In the genomic region with DNA sequence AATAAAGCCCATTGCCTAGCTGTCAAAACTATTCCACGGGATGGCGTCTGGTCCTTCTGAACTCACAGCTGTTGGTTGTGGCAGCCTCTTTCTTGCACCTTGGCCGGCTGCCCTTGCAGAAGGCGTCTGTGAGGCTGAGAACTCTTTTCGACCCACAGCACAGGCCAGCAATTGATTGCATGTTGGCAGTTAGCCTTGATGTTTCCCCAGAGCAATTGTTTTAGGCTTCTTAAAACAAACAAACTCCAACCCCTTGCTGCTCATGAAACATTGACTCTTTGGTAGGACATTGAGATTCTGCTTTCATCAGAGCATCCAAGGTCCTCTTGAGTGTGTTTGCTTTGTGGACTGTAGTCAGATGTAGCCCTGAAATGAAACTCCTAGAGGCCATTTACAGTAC, we compare ENCODE assay signal across 10 mouse cellular contexts. TPM values are rescaled to one million over a fixed set of nuclear protein-coding genes. Genes with fewer than 3 reads are reported as not detected.
DNase-seq lines count a peak whose midpoint lies in the region; ATAC-seq lines count a peak whose summit lies in the region.
"Had no signal": no experiment of that assay in that cellular context is flagged by ENCODE, and none has a peak within 500 bp of the region (broad histone marks: within the 10 kb centered on the region; RNA-seq: fewer than 3 reads in every experiment).

No protein-coding gene starts in this region.

- H3K4me1 ChIP-seq in intestine, embryonic 16.5 days (ENCODE audit: control insufficient read depth, insufficient read depth, low read length), result no peaks in the 10 kb centered on the region
- H3K4me1 ChIP-seq in intestine, embryonic 15.5 days (replicated peaks), result no peaks in the 10 kb centered on the region; the same call in 1 of the 2 replicates
- peaks cover 16% of the 10 kb centered on the region for H3K4me1 ChIP-seq in heart, embryonic 13.5 days
- peaks cover 5% of the 10 kb centered on the region; the same call in 1 of the 2 replicates for H3K4me1 ChIP-seq in forebrain, embryonic 15.5 days

- H3K4me3 ChIP-seq in intestine, embryonic 16.5 days (ENCODE audit: low read length), result no peak overlapping the region
- no peak overlapping the region for H3K4me3 ChIP-seq in intestine, embryonic 15.5 days (replicated peaks)
- no peak overlapping the region for H3K4me3 ChIP-seq in heart, embryonic 13.5 days
- no peak overlapping the region for H3K4me3 ChIP-seq in forebrain, embryonic 15.5 days

- H3K27me3 ChIP-seq in intestine, embryonic 16.5 days (replicated peaks; ENCODE audit: control insufficient read depth, insufficient read depth, low read length), result no peaks in the 10 kb centered on the region
- no peaks in the 10 kb centered on the region for H3K27me3 ChIP-seq in intestine, embryonic 15.5 days (replicated peaks)
- no peaks in the 10 kb centered on the region for H3K27me3 ChIP-seq in heart, embryonic 13.5 days (replicated peaks)
- no peaks in the 10 kb centered on the region for H3K27me3 ChIP-seq in forebrain, embryonic 15.5 days

- ATAC-seq in intestine, embryonic 16.5 days, result peak; percentile 50; the same call in 1 of the 2 replicates
- ATAC-seq in intestine, embryonic 15.5 days, result no peak
- ATAC-seq in heart, embryonic 13.5 days (ENCODE audit: extremely low read depth, insufficient number of reproducible peaks, low FRiP score, low TSS enrichment), result no peak
- ATAC-seq in megakaryocyte-erythroid progenitor cell, adult 5-6 weeks (replicated peaks; ENCODE audit: low FRiP score, low TSS enrichment, poor library complexity, severe bottlenecking), result no peak
- no peak for ATAC-seq in forebrain, embryonic 15.5 days (replicated peaks)

- DNase-seq in brain, embryonic 18.5 days (ENCODE audit: low read depth, low spot score), result peak; percentile 49
- DNase-seq in layer of hippocampus, postnatal 10 days (ENCODE audit: low spot score in 2 of 2), result peak; percentile 69 to 79
- peak; percentile 32 for DNase-seq in ovary, postnatal 10 days (ENCODE audit: low spot score)

- no peak overlapping the region for H3K27ac ChIP-seq in intestine, embryonic 16.5 days (ENCODE audit: low read length)
- H3K27ac ChIP-seq in intestine, embryonic 15.5 days, result no peak overlapping the region
- peak overlapping the region; percentile 41; the same call in 1 of the 2 replicates for H3K27ac ChIP-seq in heart, embryonic 13.5 days (replicated peaks)
- no peak overlapping the region for H3K27ac ChIP-seq in forebrain, embryonic 15.5 days (replicated peaks)

- no peak overlapping the region for H3K9ac ChIP-seq in intestine, embryonic 16.5 days (ENCODE audit: low read depth, low read length)
- no peak overlapping the region for H3K9ac ChIP-seq in intestine, embryonic 15.5 days
- no peak overlapping the region for H3K9ac ChIP-seq in heart, embryonic 13.5 days
- no peak overlapping the region for H3K9ac ChIP-seq in forebrain, embryonic 15.5 days (replicated peaks)

- H3K9me3 ChIP-seq in intestine, embryonic 16.5 days (ENCODE audit: control insufficient read depth, low read length), result no peaks in the 10 kb centered on the region
- H3K9me3 ChIP-seq in intestine, embryonic 15.5 days, result no peaks in the 10 kb centered on the region
- H3K9me3 ChIP-seq in heart, embryonic 13.5 days, result no peaks in the 10 kb centered on the region
- no peaks in the 10 kb centered on the region for H3K9me3 ChIP-seq in forebrain, embryonic 15.5 days

- H3K36me3 ChIP-seq in intestine, embryonic 16.5 days (ENCODE audit: control insufficient read depth, insufficient read depth, low read length), result no peaks in the 10 kb centered on the region
- H3K36me3 ChIP-seq in intestine, embryonic 15.5 days, result no peaks in the 10 kb centered on the region
- no peaks in the 10 kb centered on the region for H3K36me3 ChIP-seq in heart, embryonic 13.5 days
- H3K36me3 ChIP-seq in forebrain, embryonic 15.5 days, result no peaks in the 10 kb centered on the region

- 41% methylated on average over 5 of the region's 5 CpGs for WGBS in intestine, embryonic 16.5 days
- 44% methylated on average over 5 of the region's 5 CpGs for WGBS in intestine, embryonic 15.5 days
- 35% methylated on average over 5 of the region's 5 CpGs for WGBS in heart, embryonic 13.5 days
- WGBS in forebrain, embryonic 15.5 days, result 41% methylated on average over 5 of the region's 5 CpGs

- no peak overlapping the region for H3K4me2 ChIP-seq in intestine, embryonic 16.5 days (ENCODE audit: low read depth, low read length)
- H3K4me2 ChIP-seq in intestine, embryonic 15.5 days (replicated peaks), result no peak overlapping the region
- H3K4me2 ChIP-seq in heart, embryonic 13.5 days, result no peak overlapping the region
- no peak overlapping the region for H3K4me2 ChIP-seq in forebrain, embryonic 15.5 days (replicated peaks)

RNA-seq across cellular contexts. Expression of a gene that starts 33.2 kb away (rescaled TPM):
- polyA plus RNA-seq in intestine, embryonic 16.5 days (2015; fragmentation: Nextera tagmentation; extraction: Ambion mirVana), result 101 and 113 TPM in 2 replicates
- polyA plus RNA-seq in intestine, embryonic 15.5 days (2015; fragmentation: Nextera tagmentation; extraction: Ambion mirVana), result 67.2 and 71.1 TPM in 2 replicates
- 12.1 and 13.0 TPM in 2 replicates for polyA plus RNA-seq in heart, embryonic 13.5 days (2015; fragmentation: Nextera tagmentation; extraction: Ambion mirVana)
- total RNA-seq in layer of hippocampus, postnatal 10 days (2021), result 1 to 10 TPM; 2.9 to 3.7 TPM
- 2.3 and 3.9 TPM in 2 replicates for total RNA-seq in megakaryocyte-erythroid progenitor cell, adult 5-6 weeks (2014; fragmentation: Nextera tagmentation)
- total RNA-seq in megakaryocyte-erythroid progenitor cell, adult 5-6 weeks (2017), result 3.0 and 4.2 TPM in 2 replicates
- polyA plus RNA-seq in forebrain, embryonic 15.5 days (2015; fragmentation: Nextera tagmentation; extraction: Ambion mirVana), result 2.0 and 2.4 TPM in 2 replicates
- total RNA-seq: MEL had no signal

RNA-seq across cellular contexts. Expression of a gene that starts 46.7 kb away (rescaled TPM):
- 415 and 476 TPM in 2 replicates for polyA plus RNA-seq in intestine, embryonic 16.5 days (2015; fragmentation: Nextera tagmentation; extraction: Ambion mirVana)
- polyA plus RNA-seq in intestine, embryonic 15.5 days (2015; fragmentation: Nextera tagmentation; extraction: Ambion mirVana), result 497 and 569 TPM in 2 replicates
- polyA plus RNA-seq in heart, embryonic 13.5 days (2015; fragmentation: Nextera tagmentation; extraction: Ambion mirVana), result 297 and 314 TPM in 2 replicates
- total RNA-seq in layer of hippocampus, postnatal 10 days (2021), result 100 to 1,000 TPM; 122 to 141 TPM
- total RNA-seq in megakaryocyte-erythroid progenitor cell, adult 5-6 weeks (2014; fragmentation: Nextera tagmentation), result 419 and 654 TPM in 2 replicates
- total RNA-seq in megakaryocyte-erythroid progenitor cell, adult 5-6 weeks (2017), result 578 and 655 TPM in 2 replicates
- 583 TPM in 2 replicates for polyA plus RNA-seq in forebrain, embryonic 15.5 days (2015; fragmentation: Nextera tagmentation; extraction: Ambion mirVana)

RNA-seq across cellular contexts. Expression of a gene that starts 46.8 kb away (rescaled TPM):
- 0.07 TPM in 1 of 2 replicates, not detected in the other for polyA plus RNA-seq in intestine, embryonic 16.5 days (2015; fragmentation: Nextera tagmentation; extraction: Ambion mirVana)
- 0.11 and 0.16 TPM in 2 replicates for polyA plus RNA-seq in intestine, embryonic 15.5 days (2015; fragmentation: Nextera tagmentation; extraction: Ambion mirVana)
- polyA plus RNA-seq in heart, embryonic 13.5 days (2015; fragmentation: Nextera tagmentation; extraction: Ambion mirVana), result 0.05 and 0.08 TPM in 2 replicates
- under 1 TPM; 0.16 to 0.22 TPM for total RNA-seq in layer of hippocampus, postnatal 10 days (2021)
- total RNA-seq in megakaryocyte-erythroid progenitor cell, adult 5-6 weeks (2014; fragmentation: Nextera tagmentation), result not detected in 2 replicates
- total RNA-seq in megakaryocyte-erythroid progenitor cell, adult 5-6 weeks (2017), result not detected in 2 replicates
- polyA plus RNA-seq in forebrain, embryonic 15.5 days (2015; fragmentation: Nextera tagmentation; extraction: Ambion mirVana), result 0.14 TPM in 1 of 2 replicates, not detected in the other
- total RNA-seq: MEL had no signal
- polyA plus RNA-seq: neural tube, embryonic 11.5 days had no signal
